Mouse (Mus musculus) forebrain, embryonic 12.5 days (tissue): ENCODE results near the gene Lipe. TPM values are rescaled to one million over a fixed set of nuclear protein-coding genes. Genes with fewer than 3 reads are reported as not detected.
A peak's percentile ranks its signal among the peaks of the same experiment; 100 is the strongest.

Experiments
- ATAC-seq: fragments of 200-750 bp; cut with Nextera tagmentation; 2 replicates; pipeline ENCODE4 v1.8.0; 2017; ENCODE audit warnings: moderate TSS enrichment; ENCODE audit not compliant: low FRiP score
- H3K27ac ChIP-seq: fragments of 300-500 bp; sonication (generic); 2 replicates; pipeline ENCODE4 v1.5.1; 2016; ENCODE audit warnings: mild to moderate bottlenecking
- H3K27me3 ChIP-seq: fragments of 300-500 bp; sonication (generic); 2 replicates; pipeline ENCODE4 v1.6.1; 2016; ENCODE audit warnings: mild to moderate bottlenecking
- H3K36me3 ChIP-seq: fragments of 300-500 bp; sonication (generic); replicated peaks from 2 replicates; pipeline ENCODE4 v1.6.1; 2016; ENCODE audit warnings: mild to moderate bottlenecking
- H3K4me1 ChIP-seq: fragments of 300-500 bp; sonication (generic); 2 replicates; pipeline ENCODE4 v1.6.1; 2016
- H3K4me2 ChIP-seq: fragments of 300-500 bp; sonication (generic); 2 replicates; pipeline ENCODE4 v1.6.1; 2016; ENCODE audit warnings: mild to moderate bottlenecking, moderate library complexity
- H3K4me3 ChIP-seq: fragments of 300-500 bp; sonication (generic); replicated peaks from 2 replicates; pipeline ENCODE4 v1.5.1; 2016; ENCODE audit warnings: mild to moderate bottlenecking
- H3K9ac ChIP-seq: fragments of 300-500 bp; sonication (generic); 2 replicates; pipeline ENCODE4 v1.6.1; 2016; ENCODE audit warnings: mild to moderate bottlenecking
- H3K9me3 ChIP-seq: fragments of 300-500 bp; sonication (generic); 2 replicates; pipeline ENCODE4 v1.6.1; 2016
- WGBS: fragments of 180-500 bp; shearing (Covaris S2); methylation state at CpG from one replicate; pipeline ENCODE4 v1.1.7; 2016; 5-methylcytosine and 5-hydroxymethylcytosine counted together
- polyA plus RNA-seq: library from polyadenylated mRNA; unstranded; fragments of >200 nt; fragmentation: Nextera tagmentation; extraction: Ambion mirVana; gene quantifications from 2 replicates; pipeline ENCODE4 v1.2.1, GENCODE M21; 2016

Lipe gene
- 7.6 and 8.8 TPM in 2 replicates for polyA plus RNA-seq

DNA sequence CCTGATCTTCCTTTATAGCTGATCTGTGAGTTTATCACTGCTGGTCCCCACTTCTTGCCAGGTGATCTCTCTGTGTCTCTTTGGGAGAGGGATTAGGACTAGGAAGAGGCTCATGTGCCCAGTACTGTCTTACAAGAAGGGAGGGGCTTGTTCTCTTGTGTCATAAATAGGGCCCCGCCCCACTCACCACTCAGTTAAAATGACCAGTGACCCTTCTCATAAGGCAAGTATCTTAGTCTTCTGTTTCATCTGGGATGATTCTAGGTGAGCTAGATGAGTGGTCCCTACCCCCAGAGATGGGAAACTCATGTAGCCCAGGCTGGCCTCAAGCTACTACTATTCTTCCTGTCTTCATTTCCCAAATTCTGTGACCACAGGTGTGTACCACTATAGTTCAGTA, at the start of gene Lipe:
Gene Lipe, minus strand, starts transcription at position 101 of the 400 bp plus-strand sequence.
- WGBS: 96% methylated on average over 1 of the region's 1 CpGs
- no peak within 1 kb of the TSS for H3K27ac ChIP-seq
- no peak for ATAC-seq

DNA sequence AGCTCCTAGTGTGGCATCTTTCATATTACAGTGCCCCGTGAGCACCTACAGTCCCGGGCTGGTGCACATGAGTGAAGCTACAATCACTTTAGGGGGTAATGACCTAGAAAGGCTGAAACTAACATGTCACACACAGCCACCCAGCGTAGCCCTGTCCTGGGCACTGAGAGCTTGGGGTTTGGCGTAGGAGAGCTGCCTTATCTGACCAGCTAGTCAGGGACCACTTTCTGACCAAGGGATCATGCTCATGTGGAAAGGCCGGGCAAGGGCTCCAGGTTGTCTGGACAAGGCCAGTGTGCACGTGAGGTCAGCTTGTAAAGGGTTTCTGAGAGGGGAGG, 42.3 kb upstream of the Lipe start:
- Histone ChIP-seq H3K36me3 (no peaks in the 10 kb centered on the region), H3K4me3 (no peak overlapping the region), H3K4me2 (no peak overlapping the region), H3K9me3 (no peaks in the 10 kb centered on the region), H3K27me3 (no peaks in the 10 kb centered on the region), H3K27ac (no peak overlapping the region), H3K9ac (no peak overlapping the region), H3K4me1 (no peaks in the 10 kb centered on the region)
- no peak for ATAC-seq
- 82% methylated on average over 6 of the region's 6 CpGs for WGBS

More for the DNA sequence above, at the start of gene Lipe:
- Histone ChIP-seq H3K4me3 (no peak within 1 kb of the TSS), H3K36me3 (no peaks in the 10 kb centered on the region), H3K4me1 (peaks cover 29% of the 10 kb centered on the region), H3K9me3 (no peaks in the 10 kb centered on the region), H3K4me2 (no peak within 1 kb of the TSS), H3K9ac (no peak within 1 kb of the TSS), H3K27me3 (peaks cover 8% of the 10 kb centered on the region; the same call in 1 of the 2 replicates)

DNA sequence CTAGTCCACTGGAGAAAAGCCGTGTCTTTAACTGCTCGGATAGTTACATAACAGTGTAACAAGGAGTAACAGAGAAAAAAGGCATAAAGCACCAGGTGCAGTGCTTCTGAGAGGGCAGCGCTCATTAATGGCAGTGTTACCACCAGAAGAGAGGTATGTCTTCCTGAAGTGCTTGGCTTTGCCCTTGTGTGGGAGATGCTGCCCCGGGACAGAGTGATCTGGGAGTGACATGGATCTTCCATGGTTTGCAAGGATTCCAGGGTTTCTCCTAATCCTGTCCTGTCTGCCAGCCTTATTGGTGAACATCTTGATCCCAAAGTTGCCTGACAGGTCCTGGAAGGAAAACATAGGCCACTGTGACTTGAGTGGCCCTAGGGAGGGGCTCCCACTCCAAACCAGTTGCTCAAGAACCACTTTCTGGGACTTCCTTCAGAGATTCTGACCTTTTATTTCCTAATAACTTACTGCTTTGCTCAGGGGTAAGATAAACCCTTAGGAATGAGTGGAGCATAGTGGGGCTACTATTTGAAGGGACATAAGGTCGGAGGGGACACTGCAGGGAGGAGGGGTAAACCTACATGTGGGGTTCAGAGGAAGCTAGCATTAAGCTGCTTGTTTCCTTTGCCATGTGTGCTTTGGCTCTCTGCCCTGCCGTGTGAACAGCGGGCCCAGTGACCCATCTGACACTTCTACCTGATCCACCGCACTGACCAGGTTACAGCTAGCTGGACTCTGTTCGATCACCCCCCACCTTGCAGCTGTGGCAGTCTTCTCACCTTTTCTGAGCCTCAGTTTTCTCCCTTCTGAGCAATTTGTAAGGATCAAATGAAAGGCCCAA, 41.7 kb upstream of the Lipe start:
- no peaks in the 10 kb centered on the region for H3K27me3 ChIP-seq
- WGBS: 90% methylated on average over 9 of the region's 9 CpGs
- no peak for ATAC-seq
- no peak overlapping the region for H3K9ac ChIP-seq
- no peak overlapping the region for H3K4me2 ChIP-seq
- H3K4me3 ChIP-seq: no peak overlapping the region
- no peaks in the 10 kb centered on the region for H3K4me1 ChIP-seq
- no peaks in the 10 kb centered on the region for H3K9me3 ChIP-seq
- H3K27ac ChIP-seq: no peak overlapping the region
- no peaks in the 10 kb centered on the region for H3K36me3 ChIP-seq

DNA sequence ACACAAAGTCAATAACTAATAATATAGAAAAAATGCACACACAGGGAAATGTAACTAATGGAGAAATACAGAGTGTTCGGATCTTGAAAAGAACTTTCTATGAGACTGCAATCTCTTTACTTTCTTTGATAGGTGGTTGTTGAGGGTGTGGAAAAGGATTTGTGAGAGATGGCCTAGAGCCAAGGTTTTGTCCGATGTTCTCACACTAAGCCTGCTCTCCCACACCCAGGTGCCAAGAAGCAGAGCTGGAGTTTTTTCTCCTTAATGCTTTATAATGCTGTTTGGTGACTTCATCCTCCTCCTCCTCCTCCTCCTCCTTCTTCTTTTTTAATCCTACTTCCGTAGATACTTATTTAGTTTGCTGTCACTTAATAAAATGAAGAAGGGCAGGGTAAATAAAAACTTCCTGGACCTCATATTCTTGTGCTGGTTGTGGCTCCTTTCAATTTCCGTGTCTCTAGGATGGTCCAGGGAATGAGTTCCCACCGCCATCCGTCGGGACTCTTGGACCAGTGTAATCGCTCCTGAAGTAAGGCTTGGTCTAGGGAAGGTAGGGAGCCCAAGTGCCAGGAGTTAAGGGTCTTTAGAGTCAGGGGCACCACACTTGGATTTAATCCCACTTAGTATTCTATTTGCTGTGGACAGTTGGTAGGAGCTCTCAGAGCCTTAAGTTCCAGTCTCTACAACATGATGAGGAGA, 40.8 kb upstream of the Lipe start:
- H3K4me3 ChIP-seq: no peak overlapping the region
- ATAC-seq: no peak
- no peak overlapping the region for H3K4me2 ChIP-seq
- no peak overlapping the region for H3K9ac ChIP-seq
- H3K36me3 ChIP-seq: no peaks in the 10 kb centered on the region
- H3K4me1 ChIP-seq: no peaks in the 10 kb centered on the region
- WGBS: 89% methylated on average over 8 of the region's 8 CpGs
- no peak overlapping the region for H3K27ac ChIP-seq
- H3K27me3 ChIP-seq: no peaks in the 10 kb centered on the region
- no peaks in the 10 kb centered on the region for H3K9me3 ChIP-seq

DNA sequence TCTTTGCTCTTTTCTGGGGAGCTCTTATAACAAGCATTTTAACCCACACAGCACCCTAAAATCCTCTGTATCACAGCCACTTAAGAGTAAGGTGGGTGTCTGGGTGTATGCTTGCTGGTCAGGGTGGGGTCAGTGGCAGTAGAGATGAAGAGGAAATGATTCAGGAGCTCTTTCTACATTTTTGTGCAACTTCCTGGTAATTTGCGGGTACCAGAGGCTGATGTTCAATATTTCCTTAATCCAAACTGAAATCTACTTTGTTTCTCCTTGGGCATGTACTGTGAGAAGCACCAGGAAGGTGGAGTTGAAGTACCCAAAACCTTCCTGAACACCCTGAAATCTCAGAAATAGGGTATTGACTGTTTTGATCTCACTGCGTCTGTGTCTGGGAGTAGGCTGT, 38.2 kb upstream of the Lipe start:
- WGBS: 90% methylated on average over 2 of the region's 2 CpGs
- no peak overlapping the region for H3K27ac ChIP-seq

DNA sequence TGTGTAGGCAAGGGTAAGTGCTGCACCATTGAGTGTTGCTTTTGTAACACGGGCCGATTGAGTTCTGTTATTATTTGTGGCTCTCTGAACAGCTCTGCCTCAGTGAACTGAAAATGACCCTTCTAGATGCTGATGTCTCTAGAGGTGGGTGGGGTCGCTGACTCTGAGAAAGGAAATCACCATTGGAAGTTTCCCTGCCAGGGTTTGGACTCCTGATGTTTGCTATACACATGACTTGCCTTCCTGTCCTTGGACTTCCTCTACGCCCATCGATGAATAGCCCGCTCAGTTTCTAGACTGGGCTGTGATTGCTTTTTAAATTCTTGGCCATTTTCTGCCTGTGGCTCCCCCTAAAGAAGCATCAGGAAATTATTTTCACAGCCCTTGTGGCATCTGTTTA, 37.7 kb upstream of the Lipe start:
- Histone ChIP-seq H3K4me1 (peaks cover 11% of the 10 kb centered on the region), H3K9ac (no peak overlapping the region), H3K4me3 (no peak overlapping the region), H3K4me2 (no peak overlapping the region), H3K36me3 (no peaks in the 10 kb centered on the region), H3K27ac (no peak overlapping the region), H3K9me3 (no peaks in the 10 kb centered on the region), H3K27me3 (no peaks in the 10 kb centered on the region)
- 86% methylated on average over 6 of the region's 6 CpGs for WGBS
- no peak for ATAC-seq

More for the DNA sequence above, 38.2 kb upstream of the Lipe start:
- no peaks in the 10 kb centered on the region for H3K36me3 ChIP-seq
- no peak overlapping the region for H3K4me3 ChIP-seq
- no peaks in the 10 kb centered on the region for H3K27me3 ChIP-seq
- ATAC-seq: no peak
- no peaks in the 10 kb centered on the region for H3K9me3 ChIP-seq
- H3K4me2 ChIP-seq: no peak overlapping the region
- H3K9ac ChIP-seq: no peak overlapping the region
- peaks cover 11% of the 10 kb centered on the region for H3K4me1 ChIP-seq

DNA sequence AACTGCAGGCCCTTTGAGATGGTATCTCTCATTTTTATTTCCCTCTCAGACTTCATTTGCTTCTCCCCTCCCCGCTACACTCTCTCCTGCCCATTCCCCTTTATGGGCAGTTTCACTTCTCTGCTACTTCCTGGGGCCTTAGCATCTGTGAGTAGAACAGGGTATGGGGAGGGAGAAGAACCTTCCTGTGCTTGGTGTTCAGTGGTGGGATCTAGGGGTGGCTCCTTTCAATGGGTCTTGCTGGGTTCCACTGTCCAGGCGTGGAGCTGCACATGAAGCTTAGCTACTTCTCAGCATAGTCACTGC, 37.0 kb upstream of the Lipe start:
- WGBS: 89% methylated on average over 2 of the region's 2 CpGs

DNA sequence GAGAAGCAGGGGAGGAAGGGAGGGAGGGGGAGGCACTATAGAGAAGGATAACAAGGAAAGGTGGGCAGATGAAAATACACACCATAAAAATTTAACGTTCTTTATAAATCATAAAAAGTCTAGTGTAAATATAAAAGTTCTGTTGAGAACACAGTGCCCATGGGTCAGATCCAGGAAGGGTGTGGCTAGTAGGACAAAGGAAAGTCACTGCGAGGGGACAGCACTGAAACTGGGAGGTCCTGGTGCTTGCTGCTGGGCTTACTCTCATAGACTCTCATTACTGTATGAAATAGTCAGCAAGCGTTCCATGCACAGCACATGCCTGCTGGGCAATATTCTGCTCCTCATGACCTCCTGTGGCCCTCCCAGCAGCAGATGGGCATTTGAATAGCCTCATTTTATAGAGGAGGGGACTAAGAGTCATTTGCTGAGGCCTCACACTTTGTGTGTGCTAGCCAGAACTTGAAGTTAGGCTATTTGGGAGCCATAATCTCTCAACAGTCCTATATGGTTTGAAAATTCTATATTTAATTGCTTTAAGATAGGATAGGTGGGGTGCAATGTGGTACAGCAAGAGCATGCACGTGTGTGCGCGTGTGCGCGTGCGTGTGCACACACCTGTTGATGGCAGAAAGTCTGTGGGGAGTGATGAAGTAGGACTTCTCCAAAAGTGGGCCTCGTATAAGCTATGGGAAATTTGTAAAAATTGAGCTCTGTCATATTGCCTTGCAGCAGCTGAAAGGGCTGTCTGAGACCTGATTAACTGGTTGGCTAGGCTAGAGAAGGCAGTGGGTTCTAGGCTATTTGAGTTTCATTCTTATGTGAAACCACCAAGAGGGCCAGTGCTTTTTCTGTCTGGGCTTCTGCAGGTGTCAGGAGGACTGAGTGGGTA, 36.4 kb upstream of the Lipe start:
- H3K27me3 ChIP-seq: no peaks in the 10 kb centered on the region
- no peak overlapping the region for H3K4me2 ChIP-seq
- peaks cover 11% of the 10 kb centered on the region for H3K4me1 ChIP-seq
- no peaks in the 10 kb centered on the region for H3K9me3 ChIP-seq
- no peaks in the 10 kb centered on the region for H3K36me3 ChIP-seq
- H3K9ac ChIP-seq: no peak overlapping the region
- H3K27ac ChIP-seq: no peak overlapping the region
- ATAC-seq: no peak
- no peak overlapping the region for H3K4me3 ChIP-seq
- WGBS: 88% methylated on average over 10 of the region's 10 CpGs

More for the DNA sequence above, 37.0 kb upstream of the Lipe start:
- Histone ChIP-seq H3K36me3 (no peaks in the 10 kb centered on the region), H3K4me3 (no peak overlapping the region), H3K9ac (no peak overlapping the region), H3K27ac (no peak overlapping the region), H3K9me3 (no peaks in the 10 kb centered on the region), H3K4me2 (no peak overlapping the region), H3K4me1 (peaks cover 11% of the 10 kb centered on the region), H3K27me3 (no peaks in the 10 kb centered on the region)
- no peak for ATAC-seq

DNA sequence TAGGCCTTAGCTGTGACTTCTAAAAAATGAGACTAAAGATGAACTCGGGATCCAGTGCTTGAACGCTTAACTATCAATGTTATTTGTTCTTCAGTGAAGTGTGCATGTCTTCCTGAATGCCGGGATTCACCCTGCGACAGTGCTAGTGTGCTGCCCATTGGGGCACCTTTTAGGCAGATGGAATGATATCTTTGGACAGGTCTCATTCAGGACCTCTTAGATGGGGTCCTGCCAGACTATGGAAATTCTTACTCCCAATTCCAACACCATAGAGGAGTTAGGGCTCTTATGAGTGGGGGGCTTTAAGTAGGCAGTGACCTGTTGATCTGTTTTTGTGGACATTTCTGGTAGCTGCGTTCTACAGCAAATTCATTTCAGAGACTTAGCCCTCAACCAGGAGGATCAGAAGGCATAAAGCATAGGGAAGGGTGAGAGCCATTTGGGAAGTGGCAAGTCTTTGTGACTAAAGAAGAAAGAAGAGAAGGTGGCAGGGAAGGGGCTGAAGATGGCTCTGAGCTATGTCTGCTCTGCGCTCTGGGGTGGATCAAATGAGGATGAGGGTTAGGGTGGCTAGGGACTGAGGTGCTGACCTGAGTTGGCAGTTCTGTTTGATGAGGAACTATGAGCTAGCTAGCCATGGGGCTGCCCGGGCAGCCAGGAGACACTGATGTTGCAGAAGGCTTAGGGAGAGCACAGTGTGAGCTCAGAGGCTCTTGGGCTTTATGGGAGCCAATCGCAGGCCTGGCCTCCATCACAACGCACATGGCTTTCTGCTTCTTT, 35.5 kb upstream of the Lipe start:
- ATAC-seq: no peak
- Histone ChIP-seq H3K9ac (no peak overlapping the region), H3K9me3 (no peaks in the 10 kb centered on the region), H3K4me1 (peaks cover 11% of the 10 kb centered on the region), H3K4me3 (no peak overlapping the region), H3K36me3 (no peaks in the 10 kb centered on the region), H3K27me3 (no peaks in the 10 kb centered on the region), H3K27ac (no peak overlapping the region), H3K4me2 (no peak overlapping the region)
- 95% methylated on average over 9 of the region's 9 CpGs for WGBS

DNA sequence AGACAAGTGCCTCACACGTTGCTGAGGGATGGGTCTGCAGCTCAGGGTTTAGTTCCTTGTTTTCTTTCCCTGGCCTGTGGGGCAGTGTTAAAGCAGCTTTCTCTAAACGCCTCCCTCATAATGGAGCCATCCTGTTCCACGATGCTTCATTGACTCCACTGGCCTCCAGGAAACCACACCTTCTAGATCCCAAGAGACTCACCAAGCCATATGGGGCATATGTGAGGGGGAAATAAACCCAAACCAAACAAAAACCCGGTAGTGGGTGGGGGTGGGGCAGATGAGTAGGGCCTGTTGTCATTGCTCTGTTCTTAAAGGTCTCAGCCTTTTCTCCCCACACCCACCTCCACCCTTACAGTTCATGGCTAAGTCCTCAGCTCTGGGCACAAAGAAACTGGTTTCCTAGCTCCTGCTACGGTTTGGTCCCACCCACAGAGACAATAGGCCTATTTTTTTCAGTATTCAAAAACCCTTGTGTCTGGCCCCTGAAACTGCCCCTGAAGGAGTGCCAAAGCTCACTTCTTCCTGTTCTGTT, 34.6 kb upstream of the Lipe start:
- Histone ChIP-seq H3K36me3 (no peaks in the 10 kb centered on the region), H3K4me2 (no peak overlapping the region), H3K9me3 (no peaks in the 10 kb centered on the region), H3K27ac (peak overlapping the region; percentile 31; the same call in 1 of the 2 replicates), H3K4me3 (no peak overlapping the region), H3K9ac (no peak overlapping the region), H3K4me1 (peaks cover 11% of the 10 kb centered on the region), H3K27me3 (no peaks in the 10 kb centered on the region)
- WGBS: 19% methylated on average over 5 of the region's 5 CpGs
- no peak for ATAC-seq

DNA sequence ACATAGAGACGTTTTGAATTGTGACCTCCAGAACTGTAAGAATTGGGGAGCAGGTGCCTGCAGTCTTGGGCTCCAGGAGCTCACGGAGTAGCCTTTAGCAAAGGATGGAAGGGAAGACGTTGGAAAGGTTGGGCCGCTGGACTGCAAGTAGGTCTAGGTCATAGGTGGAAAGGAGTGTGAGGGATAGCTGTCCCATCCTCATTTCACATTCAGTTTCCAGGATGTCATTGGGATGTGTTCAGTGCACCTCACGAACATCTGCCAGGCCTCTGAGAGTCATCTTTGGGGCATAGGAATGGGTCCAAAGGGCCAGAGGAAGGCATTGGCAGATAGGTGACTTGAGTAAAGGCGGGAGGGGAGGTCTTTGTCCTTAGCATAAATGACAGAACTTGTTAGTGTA, 33.9 kb upstream of the Lipe start:
- no peak for ATAC-seq
- Histone ChIP-seq H3K27me3 (no peaks in the 10 kb centered on the region), H3K9ac (no peak overlapping the region), H3K9me3 (no peaks in the 10 kb centered on the region), H3K27ac (no peak overlapping the region), H3K4me2 (no peak overlapping the region), H3K4me3 (no peak overlapping the region), H3K36me3 (no peaks in the 10 kb centered on the region), H3K4me1 (peaks cover 11% of the 10 kb centered on the region)
- 88% methylated on average over 6 of the region's 6 CpGs for WGBS
